In the genomic region with DNA sequence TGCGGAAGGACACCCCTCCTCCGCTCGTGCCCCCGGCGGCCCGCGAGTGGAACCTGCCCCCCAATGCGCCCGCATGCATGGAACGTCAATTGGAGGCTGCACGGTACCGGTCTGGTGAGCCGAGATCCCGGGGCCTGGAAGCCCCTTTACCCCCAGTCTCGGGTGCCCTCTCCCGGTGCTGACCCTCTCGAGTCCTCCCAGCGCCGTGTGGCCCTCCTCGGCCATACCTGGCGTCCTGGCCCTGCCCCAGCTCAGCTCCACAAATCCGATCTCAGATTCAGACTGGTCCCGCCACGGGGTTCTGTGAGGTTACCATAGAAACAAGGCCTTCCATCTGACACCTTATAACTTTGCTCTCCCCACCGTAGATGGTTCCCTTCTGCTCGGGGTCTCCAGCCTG, we compare ENCODE assay signal across 8 mouse cellular contexts. TPM values are rescaled to one million over a fixed set of nuclear protein-coding genes. Genes with fewer than 3 reads are reported as not detected.
DNase-seq lines count a peak whose midpoint lies in the region; ATAC-seq lines count a peak whose summit lies in the region.

No protein-coding gene starts in this region.

- H3K9me3 ChIP-seq in neural tube, embryonic 11.5 days (ENCODE audit: control insufficient read depth, low read length): no peaks in the 10 kb centered on the region
- no peaks in the 10 kb centered on the region for H3K9me3 ChIP-seq in intestine, embryonic 15.5 days

- H3K4me1 ChIP-seq in neural tube, embryonic 11.5 days (ENCODE audit: control insufficient read depth, insufficient read depth, low read length): peaks cover 12% of the 10 kb centered on the region; the same call in 1 of the 2 replicates
- peaks cover 12% of the 10 kb centered on the region; the same call in 1 of the 2 replicates for H3K4me1 ChIP-seq in intestine, embryonic 15.5 days (replicated peaks)

- H3K27ac ChIP-seq in neural tube, embryonic 11.5 days (ENCODE audit: low read depth, low read length): 0 out of 2 replicates have a peak overlapping the region, but pooled peaks have one; percentile 39
- peak overlapping the region; percentile 58 for H3K27ac ChIP-seq in intestine, embryonic 15.5 days

- ATAC-seq in cerebellum, adult (ENCODE audit: insufficient number of reproducible peaks, low FRiP score, low TSS enrichment): peak; percentile 67; the same call in 1 of the 2 replicates
- ATAC-seq in neural tube, embryonic 11.5 days (ENCODE audit: insufficient read depth, low FRiP score, low TSS enrichment): peak; percentile 79
- ATAC-seq in intestine, embryonic 15.5 days: peak; percentile 65
- ATAC-seq in monocyte, adult 5-6 weeks (replicated peaks; ENCODE audit: insufficient number of reproducible peaks, low FRiP score, low TSS enrichment, poor library complexity, severe bottlenecking): peak; percentile 5; the same call in 1 of the 2 replicates

- no peak for DNase-seq in cerebellum, adult 11-12 months
- no peak for DNase-seq in neural tube, embryonic 11.5 days (ENCODE audit: low spot score)
- no peak for DNase-seq in neural tube, embryonic 10.5 days (ENCODE audit: extremely low spot score, low spot score)
- DNase-seq in gastrocnemius, adult 18-20 months (ENCODE audit: low spot score): no peak
- DNase-seq in layer of hippocampus, postnatal 36 days: no peak

- H3K9ac ChIP-seq in neural tube, embryonic 11.5 days (ENCODE audit: low read length): peak overlapping the region; percentile 80
- peak overlapping the region; percentile 88 for H3K9ac ChIP-seq in intestine, embryonic 15.5 days

- WGBS in neural tube, embryonic 11.5 days: under 1% methylated on average over 21 of the region's 26 CpGs
- WGBS in intestine, embryonic 15.5 days: under 1% methylated on average over 26 of the region's 26 CpGs

- H3K27me3 ChIP-seq in neural tube, embryonic 11.5 days (ENCODE audit: control insufficient read depth, insufficient read depth, low read length): no peaks in the 10 kb centered on the region
- H3K27me3 ChIP-seq in intestine, embryonic 15.5 days (replicated peaks): no peaks in the 10 kb centered on the region

- peak overlapping the region; percentile 81 for H3K4me3 ChIP-seq in neural tube, embryonic 11.5 days (ENCODE audit: low read depth, low read length)
- H3K4me3 ChIP-seq in intestine, embryonic 15.5 days (replicated peaks): peak overlapping the region; percentile 93

- peak overlapping the region; percentile 70 for H3K4me2 ChIP-seq in neural tube, embryonic 11.5 days (ENCODE audit: low read depth)
- peak overlapping the region; percentile 75 for H3K4me2 ChIP-seq in intestine, embryonic 15.5 days (replicated peaks)

- peaks cover 5% of the 10 kb centered on the region for H3K36me3 ChIP-seq in neural tube, embryonic 11.5 days (ENCODE audit: control insufficient read depth, insufficient read depth, low read length)
- H3K36me3 ChIP-seq in intestine, embryonic 15.5 days: peaks cover 28% of the 10 kb centered on the region

RNA-seq across cellular contexts. Expression of a gene that starts 0.3 kb away (rescaled TPM):
- polyA plus RNA-seq in neural tube, embryonic 11.5 days (2014; fragmentation: Nextera tagmentation; extraction: Ambion mirVana): 548 and 549 TPM in 2 replicates
- polyA plus RNA-seq in intestine, embryonic 15.5 days (2015; fragmentation: Nextera tagmentation; extraction: Ambion mirVana): 600 and 651 TPM in 2 replicates
- 316 to 456 TPM (median 356 TPM) in 3 replicates for total RNA-seq in monocyte, adult 5-6 weeks (2017)
- total RNA-seq in gastrocnemius, adult 18-20 months (2021): 100 to 1,000 TPM; 591 to 642 TPM
- total RNA-seq in layer of hippocampus, postnatal 36 days (2021): 100 to 1,000 TPM; 277 to 291 TPM

RNA-seq across cellular contexts. Expression of a gene that starts 0.4 kb away (rescaled TPM):
- 131 and 132 TPM in 2 replicates for polyA plus RNA-seq in neural tube, embryonic 11.5 days (2014; fragmentation: Nextera tagmentation; extraction: Ambion mirVana)
- 133 and 137 TPM in 2 replicates for polyA plus RNA-seq in intestine, embryonic 15.5 days (2015; fragmentation: Nextera tagmentation; extraction: Ambion mirVana)
- total RNA-seq in monocyte, adult 5-6 weeks (2017): 10.7 to 20.3 TPM (median 12.9 TPM) in 3 replicates
- 10 to 100 TPM; 26.3 to 29.4 TPM for total RNA-seq in gastrocnemius, adult 18-20 months (2021)
- total RNA-seq in layer of hippocampus, postnatal 36 days (2021): 10 to 100 TPM; 50.8 to 50.9 TPM

RNA-seq across cellular contexts. Expression of a gene that starts 13.9 kb away (rescaled TPM):
- 2.0 and 3.2 TPM in 2 replicates for polyA plus RNA-seq in neural tube, embryonic 11.5 days (2014; fragmentation: Nextera tagmentation; extraction: Ambion mirVana)
- 0.67 and 0.97 TPM in 2 replicates for polyA plus RNA-seq in intestine, embryonic 15.5 days (2015; fragmentation: Nextera tagmentation; extraction: Ambion mirVana)
- total RNA-seq in monocyte, adult 5-6 weeks (2017): 0.95 to 3.8 TPM (median 2.4 TPM) in 3 replicates
- total RNA-seq in gastrocnemius, adult 18-20 months (2021): under 1 TPM; 0.68 to 0.85 TPM
- total RNA-seq in layer of hippocampus, postnatal 36 days (2021): 1 to 10 TPM; 2.8 to 3.0 TPM

RNA-seq across cellular contexts. Expression of a gene that starts 27.1 kb away (rescaled TPM):
- 0.57 and 0.76 TPM in 2 replicates for polyA plus RNA-seq in neural tube, embryonic 11.5 days (2014; fragmentation: Nextera tagmentation; extraction: Ambion mirVana)
- 1.5 and 1.7 TPM in 2 replicates for polyA plus RNA-seq in intestine, embryonic 15.5 days (2015; fragmentation: Nextera tagmentation; extraction: Ambion mirVana)
- total RNA-seq in monocyte, adult 5-6 weeks (2017): 39.0 to 51.7 TPM (median 50.2 TPM) in 3 replicates
- under 1 TPM; 0.07 to 0.34 TPM for total RNA-seq in gastrocnemius, adult 18-20 months (2021)
- under 1 TPM; 0.56 to 0.90 TPM for total RNA-seq in layer of hippocampus, postnatal 36 days (2021)

RNA-seq across cellular contexts. Expression of a gene that starts 54.9 kb away (rescaled TPM):
- polyA plus RNA-seq in neural tube, embryonic 11.5 days (2014; fragmentation: Nextera tagmentation; extraction: Ambion mirVana): not detected in 2 replicates
- polyA plus RNA-seq in intestine, embryonic 15.5 days (2015; fragmentation: Nextera tagmentation; extraction: Ambion mirVana): not detected in 2 replicates
- not detected in 3 replicates for total RNA-seq in monocyte, adult 5-6 weeks (2017)
- not detected for total RNA-seq in gastrocnemius, adult 18-20 months (2021)
- not detected for total RNA-seq in layer of hippocampus, postnatal 36 days (2021)

Comparison
In these comparisons a context has a peak if more than half of its experiments do, and no peak if none do; other contexts are left out.
1. ATAC-seq: peak in every context shown above with its lines; median percentile 79 in neural tube, embryonic 11.5 days; 67 in cerebellum, adult; 65 in intestine, embryonic 15.5 days; 5 in monocyte, adult 5-6 weeks.